Mouse (Mus musculus) bone marrow, adult 2 months (tissue): ENCODE results near the gene Lrrc8d. TPM values are rescaled to one million over a fixed set of nuclear protein-coding genes. Genes with fewer than 3 reads are reported as not detected.

Source experiments
- H3K27ac ChIP-seq: fragments of 200-500 bp; 2 replicates; pipeline ENCODE4 v1.5.1; 2012; ENCODE audit warnings: low read depth, mild to moderate bottlenecking, control low read depth, inconsistent platforms, low read length; ENCODE audit not compliant: control insufficient read depth, poor library complexity, insufficient read depth
- H3K4me1 ChIP-seq: fragments of 200-500 bp; 2 replicates; pipeline ENCODE4 v1.6.1; 2011; ENCODE audit warnings: low read length; ENCODE audit not compliant: control insufficient read depth, insufficient read depth
- H3K4me3 ChIP-seq: fragments of 200-500 bp; replicated peaks from 2 replicates; pipeline ENCODE3; 2011; ENCODE audit warnings: mild to moderate bottlenecking, low read depth, low read length, control low read depth; ENCODE audit not compliant: control insufficient read depth
- CTCF ChIP-seq: fragments of 200-500 bp; IDR thresholded peaks from 2 replicates; pipeline ENCODE4 v1.5.1; 2011; ENCODE audit warnings: low read length, control low read depth; ENCODE audit not compliant: control insufficient read depth, insufficient read depth
- POLR2A ChIP-seq: fragments of 200-500 bp; IDR thresholded peaks from 2 replicates; pipeline ENCODE4 v1.6.1; 2011; ENCODE audit warnings: low read depth, mild to moderate bottlenecking, control low read depth, low read length, borderline replicate concordance; ENCODE audit not compliant: control insufficient read depth
- WGBS: fragments of 180-500 bp; shearing (Covaris S2); methylation state at CpG from one replicate; pipeline ENCODE4 v1.1.7; 2018; 5-methylcytosine and 5-hydroxymethylcytosine counted together
- polyA plus RNA-seq: library from polyadenylated mRNA; stranded (reverse); fragments of >200 nt; gene quantifications from 2 replicates; pipeline ENCODE4 v1.2.4, GENCODE M21; 2011; ENCODE audit warnings: low replicate concordance; ENCODE audit not compliant: missing spikeins, insufficient read depth, insufficient read length

Lrrc8d gene
- polyA plus RNA-seq, 1 experiment: 20.5 TPM

GRCm38 (mm10) chr5:105718138-105718670 lies 18.4 kb downstream of the Lrrc8d start:
- Histone ChIP-seq H3K27ac (peak overlapping the region; percentile 47; the same call in 1 of the 2 replicates), H3K4me1 (peaks cover 13% of the 10 kb centered on the region), H3K4me3 (peak overlapping the region; percentile 25)
- TF ChIP-seq CTCF (no peak), POLR2A (no peak)
- WGBS: 1% methylated on average over 11 of the region's 11 CpGs

- no peak for TF ChIP-seq CTCF
- TF ChIP-seq POLR2A: no peak
- H3K27ac ChIP-seq: no peak overlapping the region
- no peak overlapping the region for H3K4me3 ChIP-seq
- 65% methylated on average over 4 of the region's 4 CpGs for WGBS
- peaks cover 11% of the 10 kb centered on the region for H3K4me1 ChIP-seq
Observed at GRCm38 (mm10) chr5:105721267-105721666, 21.5 kb downstream of the Lrrc8d start.

GRCm38 (mm10) chr5:105722807-105723206 lies 23.0 kb downstream of the Lrrc8d start:
- TF ChIP-seq CTCF (no peak), POLR2A (no peak)
- Histone ChIP-seq H3K4me3 (no peak overlapping the region), H3K27ac (no peak overlapping the region), H3K4me1 (peaks cover 4% of the 10 kb centered on the region; the same call in 1 of the 2 replicates)
- WGBS: 87% methylated on average over 11 of the region's 11 CpGs

DNA sequence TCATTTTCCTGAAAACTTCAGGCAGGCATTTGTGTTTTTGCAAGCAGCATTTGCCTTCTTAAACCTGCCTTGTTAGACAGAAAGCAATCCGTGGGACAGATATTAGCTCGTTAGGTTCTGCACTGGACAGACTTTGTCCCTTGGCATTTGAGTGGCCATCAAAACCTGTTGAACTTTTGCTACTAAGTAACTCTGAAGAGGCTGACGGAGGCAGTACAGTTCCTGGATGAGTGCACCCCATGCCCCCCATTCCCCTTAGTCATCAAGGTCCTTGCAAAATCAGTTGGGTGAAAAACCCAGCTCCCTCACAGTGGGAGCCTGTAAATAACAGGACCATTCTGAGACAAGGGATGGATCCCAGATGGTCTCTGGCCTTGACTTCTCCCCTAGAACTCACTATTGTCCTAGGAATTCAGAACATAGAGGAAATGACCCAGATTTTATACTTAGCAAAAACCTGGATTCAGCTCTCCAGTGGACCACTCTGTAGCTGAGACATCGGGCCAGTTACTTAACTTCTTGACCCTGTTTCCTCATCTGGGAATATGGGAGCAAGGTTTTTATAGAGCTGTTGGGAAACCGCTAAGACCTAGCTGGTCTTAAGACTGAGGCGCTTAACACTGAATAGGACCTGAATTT lies 30.5 kb downstream of the Lrrc8d start:
- H3K4me1 ChIP-seq: peaks cover 2% of the 10 kb centered on the region
- WGBS: 69% methylated on average over 6 of the region's 6 CpGs
- H3K27ac ChIP-seq: no peak overlapping the region
- H3K4me3 ChIP-seq: no peak overlapping the region
- TF ChIP-seq CTCF: no peak
- no peak for TF ChIP-seq POLR2A

GRCm38 (mm10) chr5:105731173-105731626 lies 31.4 kb downstream of the Lrrc8d start:
- TF ChIP-seq POLR2A: no peak
- no peak for TF ChIP-seq CTCF
- H3K4me3 ChIP-seq: peak overlapping the region; percentile 57
- 3% methylated on average over 16 of the region's 16 CpGs for WGBS
- no peak overlapping the region for H3K27ac ChIP-seq
- peaks cover 2% of the 10 kb centered on the region for H3K4me1 ChIP-seq

- under 1% methylated on average over 52 of the region's 52 CpGs for WGBS
- peak; percentile 23; the same call in 1 of the 2 replicates for TF ChIP-seq CTCF
- 0 out of 2 replicates have a peak, but pooled peaks have one; percentile 24 for TF ChIP-seq POLR2A
- peaks cover 2% of the 10 kb centered on the region for H3K4me1 ChIP-seq
- peak overlapping the region; percentile 68 for H3K4me3 ChIP-seq
- peak overlapping the region; percentile 47 for H3K27ac ChIP-seq
Observed at GRCm38 (mm10) chr5:105731627-105732432, 32.1 kb downstream of the Lrrc8d start.

GRCm38 (mm10) chr5:105732433-105732891 lies 32.7 kb downstream of the Lrrc8d start:
- TF ChIP-seq POLR2A (no peak), CTCF (no peak)
- H3K4me1 ChIP-seq: peaks cover 2% of the 10 kb centered on the region
- WGBS: 5% methylated on average over 11 of the region's 11 CpGs
- H3K27ac ChIP-seq: peak overlapping the region; percentile 47
- H3K4me3 ChIP-seq: peak overlapping the region; percentile 68

DNA sequence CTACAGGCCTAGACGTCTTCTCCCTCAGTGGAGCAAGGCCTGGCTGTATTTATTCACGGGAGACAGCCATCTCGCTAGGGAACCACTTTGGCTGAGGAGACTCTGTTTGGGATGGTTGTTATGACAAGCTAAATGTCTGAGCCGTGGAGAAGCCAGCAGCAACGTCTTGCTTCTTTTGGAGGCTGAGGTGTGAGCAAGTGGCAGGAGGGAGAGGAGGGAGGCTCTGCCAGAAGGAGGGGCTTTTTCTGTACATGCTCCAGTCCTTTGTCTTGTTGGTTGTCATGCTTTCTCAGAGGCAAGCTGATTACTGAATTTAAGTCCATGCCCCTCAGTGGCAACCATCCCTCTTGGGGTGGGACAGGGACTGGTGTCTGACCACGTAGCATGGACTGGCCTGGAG lies 33.5 kb downstream of the Lrrc8d start:
- WGBS: 83% methylated on average over 6 of the region's 6 CpGs
- TF ChIP-seq POLR2A: no peak
- no peak for TF ChIP-seq CTCF
- Histone ChIP-seq H3K4me3 (no peak overlapping the region), H3K4me1 (peaks cover 2% of the 10 kb centered on the region), H3K27ac (no peak overlapping the region)
